Mouse (Mus musculus) ES-E14 (cell line): ENCODE data around the gene Col25a1.

Experiments used
- CHD2 ChIP-seq: IDR thresholded peaks from 2 replicates; pipeline ENCODE4 v1.6.1; 2014; ENCODE audit warnings: mild to moderate bottlenecking, low read depth, low read length, inconsistent platforms
- HCFC1 ChIP-seq: IDR thresholded peaks from 2 replicates; pipeline ENCODE4 v1.6.1; 2012; ENCODE audit warnings: low read length, inconsistent platforms, borderline replicate concordance; ENCODE audit not compliant: insufficient read depth
- MAFK ChIP-seq: IDR thresholded peaks from 2 replicates; pipeline ENCODE4 v1.6.1; 2014; ENCODE audit warnings: mild to moderate bottlenecking, low read depth, low read length, inconsistent platforms; ENCODE audit not compliant: insufficient read depth
- ZNF384 ChIP-seq: IDR thresholded peaks from 2 replicates; pipeline ENCODE4 v1.6.1; 2012; ENCODE audit warnings: low read depth, low read length, inconsistent platforms

GRCm38 (mm10) chr3:130576683-130577082 lies 445.4 kb downstream of the Col25a1 start:
- TF ChIP-seq HCFC1 (no peak), MAFK (no peak), ZNF384 (no peak), CHD2 (no peak)
